Mouse (Mus musculus): ENCODE results near the gene Arhgef1.

DNA sequence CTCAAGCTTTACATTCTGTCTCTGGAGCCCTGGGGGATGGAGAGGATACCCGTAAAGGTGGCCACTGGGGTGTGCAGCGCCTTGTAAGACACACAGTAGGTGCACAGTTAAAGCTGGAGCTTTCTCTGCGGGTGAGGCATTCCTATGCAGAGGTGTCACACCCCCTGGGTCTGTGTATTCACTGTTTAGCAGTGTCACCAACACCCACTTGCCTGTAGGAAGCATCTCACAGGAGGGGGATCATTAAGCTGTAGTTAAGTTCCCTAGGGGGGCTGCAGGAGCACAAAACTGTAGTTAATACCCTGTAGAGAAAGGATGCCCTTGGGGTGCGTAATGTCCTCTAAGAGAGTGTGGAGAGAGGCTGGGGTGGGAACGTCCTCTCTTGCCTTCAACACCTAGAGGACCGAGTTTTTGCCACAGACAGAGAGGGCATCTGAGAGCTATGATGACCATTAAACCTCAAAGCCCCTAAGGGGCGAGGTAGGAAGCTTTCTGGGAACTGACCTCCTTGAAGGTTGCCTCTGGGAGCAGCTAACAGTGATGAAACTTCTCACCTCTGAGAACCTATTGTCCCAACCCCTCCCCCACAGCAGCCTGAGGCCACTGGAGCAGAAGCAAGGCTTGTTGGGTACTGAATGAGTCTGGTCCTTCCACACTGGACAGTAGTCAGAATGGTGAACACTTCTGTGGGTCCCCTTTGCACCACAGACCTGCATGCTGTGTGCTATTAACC is 44.8 kb downstream of the Arhgef1 start:
- TF ChIP-seq CTCF (IDR thresholded peaks at IDR 0.05; ENCODE audit: control insufficient read depth, insufficient read depth, insufficient replicate concordance, low read depth, low read length) (no peak), POLR2A (IDR thresholded peaks at IDR 0.05; ENCODE audit: control insufficient read depth, low read depth, low read length) (no peak)

Measured in testis, adult 2 months (tissue).